Mouse (Mus musculus): ENCODE measurements around the gene Lrp5. TPM values are rescaled to one million over a fixed set of nuclear protein-coding genes. Genes with fewer than 3 reads are reported as not detected.

Gene Lrp5
- polyA plus RNA-seq, 1 experiment from 2014 or later = 0.98 TPM

- Histone ChIP-seq H3K9me3 (ENCODE audit: control insufficient read depth, low read length) (no peaks in the 10 kb centered on the region), H3K4me2 (ENCODE audit: low read depth, low read length) (no peak overlapping the region), H3K4me1 (ENCODE audit: control insufficient read depth, insufficient read depth, low read length) (no peaks in the 10 kb centered on the region), H3K27me3 (ENCODE audit: control insufficient read depth, insufficient read depth, low read length) (no peaks in the 10 kb centered on the region), H3K9ac (replicated peaks; ENCODE audit: low read depth, low read length) (no peak overlapping the region), H3K36me3 (ENCODE audit: control insufficient read depth, insufficient read depth, low read length) (peaks cover 3% of the 10 kb centered on the region; the same call in 1 of the 2 replicates), H3K27ac (ENCODE audit: low read depth, low read length) (no peak overlapping the region), H3K4me3 (ENCODE audit: low read depth, low read length) (no peak overlapping the region)
- ATAC-seq (ENCODE audit: low read depth) = no peak
- 92% methylated on average over 5 of the region's 5 CpGs for WGBS
Measured at GRCm38 (mm10) chr19:3539456-3539855, 146.9 kb downstream of the Lrp5 start.

- no peaks in the 10 kb centered on the region; the same call in 1 of the 2 replicates for H3K36me3 ChIP-seq (ENCODE audit: control insufficient read depth, insufficient read depth, low read length)
- no peaks in the 10 kb centered on the region for H3K9me3 ChIP-seq (ENCODE audit: control insufficient read depth, low read length)
- no peak for ATAC-seq (ENCODE audit: low read depth)
- H3K4me3 ChIP-seq (ENCODE audit: low read depth, low read length) = no peak overlapping the region
- H3K4me2 ChIP-seq (ENCODE audit: low read depth, low read length) = no peak overlapping the region
- 98% methylated on average over 6 of the region's 6 CpGs for WGBS
- H3K27me3 ChIP-seq (ENCODE audit: control insufficient read depth, insufficient read depth, low read length) = no peaks in the 10 kb centered on the region
- no peaks in the 10 kb centered on the region for H3K4me1 ChIP-seq (ENCODE audit: control insufficient read depth, insufficient read depth, low read length)
- no peak overlapping the region for H3K27ac ChIP-seq (ENCODE audit: low read depth, low read length)
- H3K9ac ChIP-seq (replicated peaks; ENCODE audit: low read depth, low read length) = no peak overlapping the region
Measured at GRCm38 (mm10) chr19:3537658-3538057, 148.7 kb downstream of the Lrp5 start.

GRCm38 (mm10) chr19:3534945-3535344, 151.4 kb downstream of the Lrp5 start:
- no peak overlapping the region for H3K4me3 ChIP-seq (ENCODE audit: low read depth, low read length)
- no peaks in the 10 kb centered on the region for H3K4me1 ChIP-seq (ENCODE audit: control insufficient read depth, insufficient read depth, low read length)
- H3K4me2 ChIP-seq (ENCODE audit: low read depth, low read length) = no peak overlapping the region
- H3K27ac ChIP-seq (ENCODE audit: low read depth, low read length) = no peak overlapping the region
- H3K27me3 ChIP-seq (ENCODE audit: control insufficient read depth, insufficient read depth, low read length) = no peaks in the 10 kb centered on the region
- 88% methylated on average over 3 of the region's 3 CpGs for WGBS
- no peak for ATAC-seq (ENCODE audit: low read depth)
- H3K9me3 ChIP-seq (ENCODE audit: control insufficient read depth, low read length) = no peaks in the 10 kb centered on the region
- no peak overlapping the region for H3K9ac ChIP-seq (replicated peaks; ENCODE audit: low read depth, low read length)
- no peaks in the 10 kb centered on the region; the same call in 1 of the 2 replicates for H3K36me3 ChIP-seq (ENCODE audit: control insufficient read depth, insufficient read depth, low read length)

Other genes starting within 250 kb of the Lrp5 start
- 67.3 and 72.5 TPM in 2 replicates for gene Ppp6r3, start 110.8 kb downstream of the Lrp5 start, polyA plus RNA-seq (2014; fragmentation: Nextera tagmentation; extraction: Ambion mirVana)
- 33.4 and 37.6 TPM in 2 replicates for gene 1810055G02Rik, start 21.7 kb upstream of the Lrp5 start, polyA plus RNA-seq (2014; fragmentation: Nextera tagmentation; extraction: Ambion mirVana)
- 65.3 and 66.3 TPM in 2 replicates for gene Kmt5b, start 80.9 kb upstream of the Lrp5 start, polyA plus RNA-seq (2014; fragmentation: Nextera tagmentation; extraction: Ambion mirVana)
- gene Chka, start 165.2 kb upstream of the Lrp5 start, polyA plus RNA-seq (2014; fragmentation: Nextera tagmentation; extraction: Ambion mirVana) = 61.2 and 71.1 TPM in 2 replicates
- gene Tcirg1, start 220.6 kb upstream of the Lrp5 start, polyA plus RNA-seq (2014; fragmentation: Nextera tagmentation; extraction: Ambion mirVana) = 8.6 and 16.7 TPM in 2 replicates
- 316 and 358 TPM in 2 replicates for gene Ndufs8, start 226.2 kb upstream of the Lrp5 start, polyA plus RNA-seq (2014; fragmentation: Nextera tagmentation; extraction: Ambion mirVana)
- 2.1 and 3.1 TPM in 2 replicates for gene Aldh3b1, start 243.2 kb upstream of the Lrp5 start, polyA plus RNA-seq (2014; fragmentation: Nextera tagmentation; extraction: Ambion mirVana)
- 4.6 and 8.9 TPM in 2 replicates for gene Unc93b1, start 248.6 kb upstream of the Lrp5 start, polyA plus RNA-seq (2014; fragmentation: Nextera tagmentation; extraction: Ambion mirVana)

Measured in neural tube, embryonic 14.5 days (tissue).